Mouse (Mus musculus) hindbrain, embryonic 10.5 days (tissue): ENCODE results near the gene Adam10. TPM values are rescaled to one million over a fixed set of nuclear protein-coding genes. Genes with fewer than 3 reads are reported as not detected.

Source experiments
- DNase-seq: peaks from one replicate; pipeline ENCODE4 v3.0.0-alpha.2; 2017; ENCODE audit warnings: low spot score
- H3K27ac ChIP-seq: fragments of 300-500 bp; sonication (generic); 2 replicates; pipeline ENCODE4 v1.5.1; 2016; ENCODE audit warnings: mild to moderate bottlenecking, moderate library complexity
- H3K27me3 ChIP-seq: fragments of 300-500 bp; sonication (generic); 2 replicates; pipeline ENCODE4 v1.6.1; 2016; ENCODE audit warnings: mild to moderate bottlenecking; ENCODE audit not compliant: poor library complexity, insufficient read depth, severe bottlenecking
- H3K36me3 ChIP-seq: fragments of 300-500 bp; sonication (generic); 2 replicates; pipeline ENCODE4 v1.6.1; 2016; ENCODE audit warnings: mild to moderate bottlenecking, moderate library complexity
- H3K4me1 ChIP-seq: fragments of 300-500 bp; sonication (generic); replicated peaks from 2 replicates; pipeline ENCODE4 v1.6.1; 2016; ENCODE audit warnings: mild to moderate bottlenecking
- H3K4me3 ChIP-seq: fragments of 300-500 bp; sonication (generic); 2 replicates; pipeline ENCODE4 v1.5.1; 2016; ENCODE audit warnings: mild to moderate bottlenecking, moderate library complexity
- H3K9me3 ChIP-seq: fragments of 300-500 bp; sonication (generic); 2 replicates; pipeline ENCODE4 v1.6.1; 2016; ENCODE audit warnings: mild to moderate bottlenecking, moderate library complexity
- WGBS: fragments of 180-500 bp; shearing (Covaris S2); methylation state at CpG from one replicate; pipeline ENCODE4 v1.1.7; 2016; 5-methylcytosine and 5-hydroxymethylcytosine counted together
- polyA plus RNA-seq: library from polyadenylated mRNA; unstranded; fragments of >200 nt; fragmentation: Nextera tagmentation; extraction: Ambion mirVana; gene quantifications from 2 replicates; pipeline ENCODE4 v1.2.1, GENCODE M21; 2016

Gene Adam10
- polyA plus RNA-seq, 1 experiment from 2014 or later: 52.2 TPM

DNA sequence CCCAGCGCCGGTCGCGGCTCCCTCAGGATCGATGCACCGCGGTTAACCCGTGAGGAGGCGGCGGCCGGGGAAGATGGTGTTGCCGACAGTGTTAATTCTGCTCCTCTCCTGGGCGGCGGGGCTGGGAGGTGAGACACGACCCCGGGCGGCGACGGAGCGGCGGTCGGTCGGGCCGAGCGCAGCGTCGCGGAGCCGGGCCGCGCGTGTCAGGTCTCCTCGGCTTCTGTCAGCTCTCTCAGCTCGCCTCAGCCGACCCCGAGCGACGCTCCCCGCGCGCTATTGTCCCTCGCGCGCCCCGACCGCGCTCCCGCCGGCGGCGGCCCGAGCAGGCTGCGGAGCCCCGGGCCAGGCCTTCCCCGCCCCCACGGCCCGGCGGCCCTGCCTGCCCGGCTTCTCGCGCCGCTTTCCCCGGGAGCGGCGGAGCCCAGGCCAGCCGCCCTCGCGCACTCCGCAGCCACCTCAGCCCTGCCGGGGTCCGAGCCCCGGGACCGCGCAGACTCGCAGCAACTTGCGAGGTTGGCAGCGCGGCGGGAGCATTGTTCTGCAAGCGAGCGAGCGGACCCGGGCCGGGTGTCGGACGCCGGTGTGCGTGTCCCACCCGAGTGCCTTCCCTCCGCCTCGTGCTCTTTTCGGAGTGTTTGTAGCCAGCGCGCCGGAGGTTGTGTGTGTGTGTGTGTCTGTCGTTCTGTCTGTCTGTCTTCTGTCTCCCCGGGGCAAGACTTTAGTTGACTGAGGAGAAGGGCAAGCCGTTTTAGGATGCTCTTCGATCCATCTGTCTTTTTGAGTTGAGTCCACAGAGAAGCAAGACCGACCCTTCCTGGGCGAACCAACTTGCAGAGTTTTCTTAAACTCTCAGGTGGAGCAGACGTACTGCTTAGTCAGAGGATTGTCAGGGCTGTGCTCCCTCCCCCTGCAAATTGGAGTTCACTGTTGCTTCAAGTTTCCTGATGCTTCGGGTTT lies 615 bp downstream of the Adam10 start:
- H3K9me3 ChIP-seq: no peaks in the 10 kb centered on the region
- H3K4me1 ChIP-seq: peaks cover 32% of the 10 kb centered on the region
- whole genome bisulfite sequencing: under 1% methylated on average over 103 of the region's 103 CpGs
- H3K36me3 ChIP-seq: no peaks in the 10 kb centered on the region
- H3K27me3 ChIP-seq: no peaks in the 10 kb centered on the region
- DNase-seq: peak; percentile 74
- H3K27ac ChIP-seq: peak overlapping the region; percentile 99
- peak overlapping the region; percentile 98 for H3K4me3 ChIP-seq

- Histone ChIP-seq H3K27ac (no peak overlapping the region), H3K36me3 (no peaks in the 10 kb centered on the region), H3K9me3 (no peaks in the 10 kb centered on the region), H3K4me3 (no peak overlapping the region), H3K27me3 (no peaks in the 10 kb centered on the region), H3K4me1 (peaks cover 32% of the 10 kb centered on the region)
- 93% methylated on average over 1 of the region's 1 CpGs for WGBS
- no peak for DNase-seq
Observed at GRCm38 (mm10) chr9:70682202-70682601, 3.4 kb downstream of the Adam10 start.

DNA sequence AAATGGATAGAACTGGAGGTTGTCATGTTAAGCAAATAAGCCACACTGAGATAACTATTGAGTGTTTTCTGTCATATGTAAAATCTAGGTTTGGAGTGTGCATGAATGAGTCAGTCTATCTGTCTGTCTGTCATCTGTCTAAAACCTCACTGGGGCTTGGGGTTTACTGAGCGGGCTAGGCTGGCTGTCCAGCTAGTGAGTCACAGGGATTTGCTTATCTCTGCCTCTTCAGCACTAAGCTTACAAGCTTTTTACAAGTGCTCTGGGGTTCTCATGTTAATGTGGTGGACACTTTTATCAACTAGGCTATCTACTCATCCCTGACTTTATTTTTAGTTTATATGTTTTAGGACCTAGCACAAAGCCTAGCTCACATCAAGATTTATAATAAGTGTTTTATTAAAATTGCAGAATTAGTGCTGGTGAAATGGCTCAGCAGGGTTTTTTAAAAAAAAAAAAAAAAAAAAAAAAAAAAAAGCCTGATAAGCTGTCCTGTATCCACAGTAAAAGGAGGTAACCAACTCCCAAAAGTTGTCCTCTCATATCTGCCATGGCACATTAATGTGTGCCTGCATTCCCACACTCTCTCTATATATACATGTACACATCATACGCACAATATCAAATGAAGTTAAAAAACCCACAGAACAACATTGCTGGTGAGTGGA lies 9.6 kb downstream of the Adam10 start:
- no peak overlapping the region for H3K27ac ChIP-seq
- no peaks in the 10 kb centered on the region for H3K4me1 ChIP-seq
- no peaks in the 10 kb centered on the region for H3K9me3 ChIP-seq
- no peaks in the 10 kb centered on the region for H3K36me3 ChIP-seq
- WGBS: 94% methylated on average over 2 of the region's 2 CpGs
- H3K27me3 ChIP-seq: no peaks in the 10 kb centered on the region
- no peak for DNase-seq
- H3K4me3 ChIP-seq: no peak overlapping the region

GRCm38 (mm10) chr9:70689926-70690325 lies 11.1 kb downstream of the Adam10 start:
- H3K9me3 ChIP-seq: no peaks in the 10 kb centered on the region
- H3K4me1 ChIP-seq: no peaks in the 10 kb centered on the region
- no peak overlapping the region for H3K4me3 ChIP-seq
- no peaks in the 10 kb centered on the region for H3K27me3 ChIP-seq
- no peak for DNase-seq
- H3K27ac ChIP-seq: no peak overlapping the region
- H3K36me3 ChIP-seq: no peaks in the 10 kb centered on the region
- WGBS: 83% methylated on average over 3 of the region's 3 CpGs

- no peaks in the 10 kb centered on the region for H3K9me3 ChIP-seq
- no peaks in the 10 kb centered on the region for H3K27me3 ChIP-seq
- no peaks in the 10 kb centered on the region for H3K36me3 ChIP-seq
- H3K4me3 ChIP-seq: no peak overlapping the region
- no peaks in the 10 kb centered on the region for H3K4me1 ChIP-seq
- no peak overlapping the region for H3K27ac ChIP-seq
- no peak for DNase-seq
Observed at GRCm38 (mm10) chr9:70690579-70690978, 11.8 kb downstream of the Adam10 start.

GRCm38 (mm10) chr9:70691772-70692693 lies 13.2 kb downstream of the Adam10 start:
- no peak for DNase-seq
- H3K4me1 ChIP-seq: no peaks in the 10 kb centered on the region
- H3K27ac ChIP-seq: no peak overlapping the region
- no peak overlapping the region for H3K4me3 ChIP-seq
- WGBS: 88% methylated on average over 2 of the region's 2 CpGs
- no peaks in the 10 kb centered on the region for H3K27me3 ChIP-seq
- no peaks in the 10 kb centered on the region for H3K9me3 ChIP-seq
- H3K36me3 ChIP-seq: no peaks in the 10 kb centered on the region

DNA sequence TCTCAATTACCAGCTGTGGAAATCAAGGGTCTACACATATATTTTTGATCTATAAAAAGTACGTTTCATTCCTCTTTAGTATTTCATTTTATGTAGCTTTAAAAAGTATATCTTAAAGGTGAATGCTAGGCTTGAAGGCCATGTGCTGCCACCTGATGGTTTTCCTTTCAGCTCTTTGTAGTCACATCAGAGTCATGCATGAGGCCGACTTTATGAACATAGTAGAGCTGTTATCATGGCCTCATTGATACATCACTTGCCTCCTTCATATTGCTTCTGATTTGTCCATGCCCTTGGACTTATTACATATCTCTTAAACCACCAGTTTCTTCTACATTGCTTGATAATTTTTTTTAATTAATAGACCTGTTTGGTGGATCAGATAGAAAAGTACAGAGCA lies 16.9 kb downstream of the Adam10 start:
- Histone ChIP-seq H3K36me3 (no peaks in the 10 kb centered on the region), H3K27me3 (no peaks in the 10 kb centered on the region), H3K27ac (no peak overlapping the region), H3K4me3 (no peak overlapping the region), H3K4me1 (no peaks in the 10 kb centered on the region), H3K9me3 (no peaks in the 10 kb centered on the region)
- WGBS: 96% methylated on average over 2 of the region's 2 CpGs
- no peak for DNase-seq

GRCm38 (mm10) chr9:70698090-70698489 lies 19.3 kb downstream of the Adam10 start:
- H3K36me3 ChIP-seq: no peaks in the 10 kb centered on the region
- H3K4me1 ChIP-seq: no peaks in the 10 kb centered on the region
- H3K4me3 ChIP-seq: no peak overlapping the region
- DNase-seq: no peak
- H3K9me3 ChIP-seq: no peaks in the 10 kb centered on the region
- H3K27ac ChIP-seq: no peak overlapping the region
- H3K27me3 ChIP-seq: no peaks in the 10 kb centered on the region
- WGBS: 86% methylated on average over 1 of the region's 1 CpGs

GRCm38 (mm10) chr9:70703597-70704203 lies 24.9 kb downstream of the Adam10 start:
- no peak for DNase-seq
- H3K9me3 ChIP-seq: no peaks in the 10 kb centered on the region
- 93% methylated on average over 5 of the region's 5 CpGs for WGBS

DNA sequence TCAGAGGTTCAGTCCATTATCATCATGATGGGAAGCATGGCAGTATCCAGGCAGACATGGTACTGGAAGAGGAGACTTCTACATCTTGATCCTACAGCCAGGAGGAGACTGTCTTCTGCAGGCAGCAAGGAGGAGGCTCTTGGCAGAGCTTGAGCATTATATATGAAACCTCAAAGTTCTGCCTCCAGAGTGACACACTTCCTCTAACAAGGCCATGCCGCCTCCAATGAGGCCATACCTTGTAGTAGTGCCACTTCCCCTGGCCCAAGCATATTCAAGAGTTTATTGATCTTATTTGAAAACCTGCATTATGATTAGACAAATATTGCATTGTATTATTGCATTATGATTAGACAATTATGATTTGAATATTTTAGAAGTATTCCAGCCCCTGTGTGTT lies 27.6 kb downstream of the Adam10 start:
- peaks cover 19% of the 10 kb centered on the region for H3K36me3 ChIP-seq
- WGBS: 96% methylated on average over 1 of the region's 1 CpGs
- no peak for DNase-seq

More at GRCm38 (mm10) chr9:70703597-70704203, 24.9 kb downstream of the Adam10 start:
- Histone ChIP-seq H3K36me3 (peaks cover 19% of the 10 kb centered on the region), H3K4me1 (no peaks in the 10 kb centered on the region), H3K4me3 (no peak overlapping the region), H3K27ac (no peak overlapping the region), H3K27me3 (no peaks in the 10 kb centered on the region)

GRCm38 (mm10) chr9:70729544-70729943 lies 50.7 kb downstream of the Adam10 start:
- Histone ChIP-seq H3K27ac (peak overlapping the region; percentile 73), H3K27me3 (no peaks in the 10 kb centered on the region), H3K4me3 (no peak overlapping the region), H3K4me1 (peaks cover 13% of the 10 kb centered on the region), H3K9me3 (no peaks in the 10 kb centered on the region), H3K36me3 (peaks cover 4% of the 10 kb centered on the region; the same call in 1 of the 2 replicates)
- WGBS: 40% methylated on average over 2 of the region's 2 CpGs
- DNase-seq: no peak

More for the DNA sequence above, 27.6 kb downstream of the Adam10 start:
- Histone ChIP-seq H3K27me3 (no peaks in the 10 kb centered on the region), H3K4me3 (no peak overlapping the region), H3K9me3 (no peaks in the 10 kb centered on the region), H3K27ac (no peak overlapping the region), H3K4me1 (no peaks in the 10 kb centered on the region)

DNA sequence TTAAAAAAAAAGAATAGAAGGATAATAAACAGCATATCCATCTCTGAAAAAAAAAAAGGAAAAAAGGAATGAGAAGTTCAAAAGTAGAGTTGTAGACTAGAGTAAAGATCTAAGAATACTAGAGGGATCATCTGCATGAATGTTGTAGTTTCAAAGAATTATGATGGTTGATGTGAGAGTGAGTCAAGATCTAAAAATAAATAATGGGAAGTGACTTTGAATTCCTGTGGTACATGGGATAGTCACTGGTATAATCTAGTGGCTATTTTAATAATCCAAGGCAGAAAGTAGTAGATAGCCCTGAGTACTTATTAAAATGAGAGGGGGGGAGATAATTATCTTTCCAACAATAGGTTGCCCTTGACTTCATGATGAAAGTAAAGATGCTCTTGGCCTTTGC lies 52.3 kb downstream of the Adam10 start:
- H3K4me3 ChIP-seq: no peak overlapping the region
- no peaks in the 10 kb centered on the region for H3K9me3 ChIP-seq
- H3K4me1 ChIP-seq: peaks cover 13% of the 10 kb centered on the region
- no peak overlapping the region for H3K27ac ChIP-seq
- H3K27me3 ChIP-seq: no peaks in the 10 kb centered on the region
- no peak for DNase-seq
- H3K36me3 ChIP-seq: peaks cover 3% of the 10 kb centered on the region; the same call in 1 of the 2 replicates
